Comparison of ENCODE assay signal across 8 mouse cellular contexts in genomic region chr13:119631482-119632155, GRCm38 (mm10). TPM values are rescaled to one million over a fixed set of nuclear protein-coding genes. Genes with fewer than 3 reads are reported as not detected.
DNase-seq lines count a peak whose midpoint lies in the region; ATAC-seq and TF ChIP-seq lines count a peak whose summit lies in the region.

No protein-coding gene starts in this region.

- H3K9me3 ChIP-seq in ES-Bruce4 (replicated peaks; ENCODE audit: control insufficient read depth, insufficient read depth, low read length, poor library complexity, severe bottlenecking), result no peaks in the 10 kb centered on the region
- no peaks in the 10 kb centered on the region for H3K9me3 ChIP-seq in forebrain, embryonic 14.5 days (replicated peaks; ENCODE audit: control insufficient read depth, low read length)
- no peaks in the 10 kb centered on the region for H3K9me3 ChIP-seq in liver, embryonic 14.5 days (ENCODE audit: control insufficient read depth, low read length)
- no peaks in the 10 kb centered on the region for H3K9me3 ChIP-seq in neural tube, embryonic 11.5 days (ENCODE audit: control insufficient read depth, low read length)
- no peaks in the 10 kb centered on the region for H3K9me3 ChIP-seq in stomach, postnatal 0 days (ENCODE audit: control insufficient read depth, low read length)

- no peaks in the 10 kb centered on the region for H3K4me1 ChIP-seq in ES-Bruce4 (ENCODE audit: control insufficient read depth, insufficient read depth, low read length)
- no peaks in the 10 kb centered on the region for H3K4me1 ChIP-seq in forebrain, embryonic 14.5 days (ENCODE audit: control insufficient read depth, insufficient read depth, low read length)
- no peaks in the 10 kb centered on the region; a peak in 1 of 4 replicates for H3K4me1 ChIP-seq in liver, embryonic 14.5 days (replicated peaks; ENCODE audit: control insufficient read depth in 2 of 2, insufficient read depth in 2 of 2, low read length in 1 of 2)
- H3K4me1 ChIP-seq in neural tube, embryonic 11.5 days (ENCODE audit: control insufficient read depth, insufficient read depth, low read length), result no peaks in the 10 kb centered on the region
- H3K4me1 ChIP-seq in stomach, postnatal 0 days (replicated peaks; ENCODE audit: control insufficient read depth, insufficient read depth), result no peaks in the 10 kb centered on the region

- peak; percentile 87 for DNase-seq in cerebellum, adult 11-12 months
- DNase-seq in forebrain, embryonic 14.5 days (ENCODE audit: low spot score), result peak; percentile 98
- DNase-seq in heart, postnatal 10 days, result peak; percentile 84 to 87
- DNase-seq in kidney, postnatal 36 days, result peak; percentile 91 to 93
- peak in 2 of 3 experiments; percentile 5 to 67 for DNase-seq in liver, embryonic 14.5 days (ENCODE audit: low read depth in 3 of 3, low spot score in 3 of 3)
- peak; percentile 93 for DNase-seq in neural tube, embryonic 11.5 days (ENCODE audit: low spot score)
- peak; percentile 93 for DNase-seq in stomach, postnatal 0 days (ENCODE audit: low spot score)

- no peak for TF ChIP-seq CTCF in ES-Bruce4 (IDR thresholded peaks at IDR 0.05; ENCODE audit: low read depth, low read length)
- TF ChIP-seq CTCF in liver, embryonic 14.5 days (IDR thresholded peaks at IDR 0.05; ENCODE audit: low read depth), result no peak
- no peak for TF ChIP-seq CTCF in stomach, postnatal 0 days (IDR thresholded peaks at IDR 0.05; ENCODE audit: low read depth)

- 0 out of 2 replicates have a peak, but pooled peaks have one; percentile 28 for TF ChIP-seq EP300 in ES-Bruce4 (IDR thresholded peaks at IDR 0.05; ENCODE audit: insufficient read depth, low read depth, low read length)
- TF ChIP-seq EP300 in liver, embryonic 14.5 days (IDR thresholded peaks at IDR 0.05; ENCODE audit: low read depth), result no peak
- TF ChIP-seq EP300 in stomach, postnatal 0 days (optimal IDR thresholded peaks at IDR 0.05), result no peak

- no peak for TF ChIP-seq POLR2A in ES-Bruce4 (IDR thresholded peaks at IDR 0.05; ENCODE audit: insufficient read depth, low read length)

- H3K4me3 ChIP-seq in ES-Bruce4 (ENCODE audit: low read depth, low read length), result peak overlapping the region; percentile 70
- peak overlapping the region; percentile 43 for H3K4me3 ChIP-seq in forebrain, embryonic 14.5 days (ENCODE audit: low read depth, low read length)
- peak overlapping the region; percentile 34 to 47 for H3K4me3 ChIP-seq in liver, embryonic 14.5 days (ENCODE audit: insufficient read depth in 1 of 2, low read depth in 2 of 2, low read length in 2 of 2)
- H3K4me3 ChIP-seq in neural tube, embryonic 11.5 days (ENCODE audit: low read depth, low read length), result peak overlapping the region; percentile 51
- peak overlapping the region; percentile 45 for H3K4me3 ChIP-seq in stomach, postnatal 0 days (ENCODE audit: low read depth, low read length)

- no peak overlapping the region for H3K27ac ChIP-seq in ES-Bruce4 (ENCODE audit: insufficient read depth, low read length)
- no peak overlapping the region for H3K27ac ChIP-seq in forebrain, embryonic 14.5 days (ENCODE audit: low read depth, low read length)
- H3K27ac ChIP-seq in liver, embryonic 14.5 days, result no peak overlapping the region
- no peak overlapping the region for H3K27ac ChIP-seq in neural tube, embryonic 11.5 days (ENCODE audit: low read depth, low read length)
- H3K27ac ChIP-seq in stomach, postnatal 0 days (replicated peaks), result no peak overlapping the region

- H3K4me2 ChIP-seq in forebrain, embryonic 14.5 days (ENCODE audit: low read length), result peak overlapping the region; percentile 54
- H3K4me2 ChIP-seq in liver, embryonic 14.5 days (ENCODE audit: low read depth), result peak overlapping the region; percentile 43
- H3K4me2 ChIP-seq in neural tube, embryonic 11.5 days (ENCODE audit: low read depth), result peak overlapping the region; percentile 46
- peak overlapping the region; percentile 62 for H3K4me2 ChIP-seq in stomach, postnatal 0 days (replicated peaks; ENCODE audit: low read depth)

- peak overlapping the region; percentile 57 for H3K9ac ChIP-seq in ES-Bruce4 (ENCODE audit: low read depth, poor library complexity, severe bottlenecking)
- peak overlapping the region; percentile 48 for H3K9ac ChIP-seq in forebrain, embryonic 14.5 days (ENCODE audit: low read length)
- H3K9ac ChIP-seq in liver, embryonic 14.5 days (replicated peaks), result no peak overlapping the region
- peak overlapping the region; percentile 37 for H3K9ac ChIP-seq in neural tube, embryonic 11.5 days (ENCODE audit: low read length)
- H3K9ac ChIP-seq in stomach, postnatal 0 days (ENCODE audit: low read length), result peak overlapping the region; percentile 50; the same call in 1 of the 2 replicates

- WGBS in forebrain, embryonic 14.5 days, result 2% methylated on average over 33 of the region's 33 CpGs
- WGBS in liver, embryonic 14.5 days (ENCODE audit: insufficient replicate concordance), result 8% methylated on average over 33 of the region's 33 CpGs
- 5% methylated on average over 33 of the region's 33 CpGs for WGBS in neural tube, embryonic 11.5 days
- under 1% methylated on average over 27 of the region's 33 CpGs for whole genome bisulfite sequencing in stomach, postnatal 0 days

- ATAC-seq in forebrain, embryonic 14.5 days, result peak; percentile 97
- peak; percentile 91 for ATAC-seq in liver, embryonic 14.5 days (ENCODE audit: insufficient read depth)
- peak; percentile 97 for ATAC-seq in neural tube, embryonic 11.5 days (ENCODE audit: insufficient read depth, low FRiP score, low TSS enrichment)
- ATAC-seq in stomach, postnatal 0 days (ENCODE audit: low FRiP score, low TSS enrichment), result peak; percentile 98

- H3K27me3 ChIP-seq in ES-Bruce4 (ENCODE audit: control insufficient read depth, insufficient read depth, low read length, poor library complexity, severe bottlenecking), result no peaks in the 10 kb centered on the region
- no peaks in the 10 kb centered on the region for H3K27me3 ChIP-seq in forebrain, embryonic 14.5 days (replicated peaks; ENCODE audit: control insufficient read depth, insufficient read depth, low read length)
- no peaks in the 10 kb centered on the region for H3K27me3 ChIP-seq in liver, embryonic 14.5 days (ENCODE audit: control insufficient read depth, insufficient read depth, low read length)
- H3K27me3 ChIP-seq in neural tube, embryonic 11.5 days (ENCODE audit: control insufficient read depth, insufficient read depth, low read length), result no peaks in the 10 kb centered on the region
- no peaks in the 10 kb centered on the region; the same call in 1 of the 2 replicates for H3K27me3 ChIP-seq in stomach, postnatal 0 days (ENCODE audit: control insufficient read depth, insufficient read depth, low read length)

- intact Hi-C loops in heart, postnatal 10 days (cut with DNase I), result no loop called here

- H3K36me3 ChIP-seq in ES-Bruce4 (ENCODE audit: control insufficient read depth, insufficient read depth, low read length, poor library complexity, severe bottlenecking), result no peaks in the 10 kb centered on the region
- no peaks in the 10 kb centered on the region for H3K36me3 ChIP-seq in forebrain, embryonic 14.5 days (ENCODE audit: control insufficient read depth, insufficient read depth, low read length)
- no peaks in the 10 kb centered on the region for H3K36me3 ChIP-seq in liver, embryonic 14.5 days (replicated peaks; ENCODE audit: control insufficient read depth, insufficient read depth, low read depth)
- no peaks in the 10 kb centered on the region for H3K36me3 ChIP-seq in neural tube, embryonic 11.5 days (ENCODE audit: control insufficient read depth, insufficient read depth, low read length)
- H3K36me3 ChIP-seq in stomach, postnatal 0 days (ENCODE audit: control insufficient read depth, insufficient read depth, low read length), result no peaks in the 10 kb centered on the region

RNA-seq across cellular contexts. Expression of gene Ccl28, which starts 8.0 kb away (rescaled TPM):
- polyA plus RNA-seq in ES-Bruce4 (2011; ENCODE audit: insufficient read depth, insufficient read length, low read depth, missing spikeins), result 0.75 and 0.94 TPM in 2 replicates
- polyA plus RNA-seq in forebrain, embryonic 14.5 days (2014; fragmentation: Nextera tagmentation; extraction: Ambion mirVana), result 0.14 and 0.31 TPM in 2 replicates
- total RNA-seq in heart, postnatal 10 days (2021), result under 1 TPM in 1 of 2 experiments, not detected in 1; 0.20 TPM
- polyA plus RNA-seq in liver, embryonic 14.5 days (2012; rRNA removed), result 0.01 TPM in 1 of 2 replicates, not detected in the other
- polyA plus RNA-seq in liver, embryonic 14.5 days (2014; fragmentation: Nextera tagmentation; extraction: Ambion mirVana), result not detected in 2 replicates
- not detected in 2 replicates for polyA plus RNA-seq in neural tube, embryonic 11.5 days (2014; fragmentation: Nextera tagmentation; extraction: Ambion mirVana)
- polyA plus RNA-seq in stomach, postnatal 0 days (2015; fragmentation: Nextera tagmentation; extraction: Ambion mirVana), result 0.10 and 0.31 TPM in 2 replicates

RNA-seq across cellular contexts. Expression of gene Hmgcs1, which starts 58.6 kb away (rescaled TPM):
- 277 and 300 TPM in 2 replicates for polyA plus RNA-seq in ES-Bruce4 (2011; ENCODE audit: insufficient read depth, insufficient read length, low read depth, missing spikeins)
- 311 and 398 TPM in 2 replicates for polyA plus RNA-seq in forebrain, embryonic 14.5 days (2014; fragmentation: Nextera tagmentation; extraction: Ambion mirVana)
- 10 to 100 TPM; 71.1 to 73.3 TPM for total RNA-seq in heart, postnatal 10 days (2021)
- 55.0 and 76.5 TPM in 2 replicates for polyA plus RNA-seq in liver, embryonic 14.5 days (2012; rRNA removed)
- polyA plus RNA-seq in liver, embryonic 14.5 days (2014; fragmentation: Nextera tagmentation; extraction: Ambion mirVana), result 110 and 137 TPM in 2 replicates
- polyA plus RNA-seq in neural tube, embryonic 11.5 days (2014; fragmentation: Nextera tagmentation; extraction: Ambion mirVana), result 430 and 450 TPM in 2 replicates
- 131 and 140 TPM in 2 replicates for polyA plus RNA-seq in stomach, postnatal 0 days (2015; fragmentation: Nextera tagmentation; extraction: Ambion mirVana)

Comparison
In these comparisons a context has a peak if more than half of its experiments do, and no peak if none do; other contexts are left out.
1. DNase-seq: peak in every context shown above with its lines; median percentile 98 in forebrain, embryonic 14.5 days; 93 in neural tube, embryonic 11.5 days; 93 in stomach, postnatal 0 days; 92 in kidney, postnatal 36 days; 87 in cerebellum, adult 11-12 months; 86 in heart, postnatal 10 days; 36 in liver, embryonic 14.5 days.